Mouse (Mus musculus): ENCODE results near the gene Klk1b5. TPM values are rescaled to one million over a fixed set of nuclear protein-coding genes. Genes with fewer than 3 reads are reported as not detected.

Klk1b5 gene
- total and polyA plus RNA-seq, 2 experiments from 2014 or later: not detected

- no peaks in the 10 kb centered on the region for H3K27me3 ChIP-seq (ENCODE audit: insufficient read depth, low read length)
Measured at GRCm38 (mm10) chr7:44240712-44241111, 25.0 kb downstream of the Klk1b5 start.

GRCm38 (mm10) chr7:44241163-44241562, 25.4 kb downstream of the Klk1b5 start:
- Histone ChIP-seq H3K27me3 (ENCODE audit: insufficient read depth, low read length) (no peaks in the 10 kb centered on the region), H3K4me1 (ENCODE audit: insufficient read depth, low read length) (peaks cover 3% of the 10 kb centered on the region; the same call in 1 of the 2 replicates), H3K9me3 (ENCODE audit: low read length) (no peaks in the 10 kb centered on the region), H3K36me3 (ENCODE audit: insufficient read depth, low read length) (no peaks in the 10 kb centered on the region), H3K9ac (replicated peaks; ENCODE audit: low read length, poor library complexity, severe bottlenecking) (no peak overlapping the region), H3K27ac (ENCODE audit: low read depth, low read length) (no peak overlapping the region), H3K4me3 (ENCODE audit: low read depth, low read length) (no peak overlapping the region), H3K4me2 (ENCODE audit: low read depth, low read length, poor library complexity, severe bottlenecking) (no peak overlapping the region)
- TF ChIP-seq CTCF (IDR thresholded peaks at IDR 0.05): no peak
- no peak for DNase-seq (ENCODE audit: low spot score)
- no peak for ATAC-seq (ENCODE audit: low FRiP score)
- WGBS: 69% methylated on average over 2 of the region's 2 CpGs

More at GRCm38 (mm10) chr7:44240712-44241111, 25.0 kb downstream of the Klk1b5 start:
- Histone ChIP-seq H3K36me3 (ENCODE audit: insufficient read depth, low read length) (no peaks in the 10 kb centered on the region), H3K4me1 (ENCODE audit: insufficient read depth, low read length) (peaks cover 3% of the 10 kb centered on the region; the same call in 1 of the 2 replicates), H3K9ac (replicated peaks; ENCODE audit: low read length, poor library complexity, severe bottlenecking) (no peak overlapping the region), H3K4me3 (ENCODE audit: low read depth, low read length) (no peak overlapping the region), H3K4me2 (ENCODE audit: low read depth, low read length, poor library complexity, severe bottlenecking) (no peak overlapping the region), H3K27ac (ENCODE audit: low read depth, low read length) (no peak overlapping the region), H3K9me3 (ENCODE audit: low read length) (no peaks in the 10 kb centered on the region)
- ATAC-seq (ENCODE audit: low FRiP score) (no peak), DNase-seq (ENCODE audit: low spot score) (no peak)
- no peak for TF ChIP-seq CTCF (IDR thresholded peaks at IDR 0.05)
- WGBS: 68% methylated on average over 1 of the region's 1 CpGs

- no peak for ATAC-seq (ENCODE audit: low FRiP score)
- no peaks in the 10 kb centered on the region for H3K9me3 ChIP-seq (ENCODE audit: low read length)
- 43% methylated on average over 1 of the region's 1 CpGs for WGBS
Measured at GRCm38 (mm10) chr7:44244080-44244479, 28.3 kb downstream of the Klk1b5 start.

GRCm38 (mm10) chr7:44246055-44246983, 30.6 kb downstream of the Klk1b5 start, which contains the start of the genes 1700028J19Rik and 2410002F23Rik:
Gene 1700028J19Rik (minus strand): TSS chr7:44246695.
Gene 2410002F23Rik (plus strand): TSS chr7:44246722.
- DNase-seq (ENCODE audit: low spot score) (peak; percentile 97), ATAC-seq (ENCODE audit: low FRiP score) (peak; percentile 89)
- H3K27me3 ChIP-seq (ENCODE audit: insufficient read depth, low read length): no peaks in the 10 kb centered on the region
- peak within 1 kb of the TSS; percentile 100 for H3K9ac ChIP-seq (replicated peaks; ENCODE audit: low read length, poor library complexity, severe bottlenecking)
- H3K36me3 ChIP-seq (ENCODE audit: insufficient read depth, low read length): peaks cover 16% of the 10 kb centered on the region
- H3K4me1 ChIP-seq (ENCODE audit: insufficient read depth, low read length): peaks cover 7% of the 10 kb centered on the region; the same call in 1 of the 2 replicates
- H3K4me2 ChIP-seq (ENCODE audit: low read depth, low read length, poor library complexity, severe bottlenecking): peak within 1 kb of the TSS; percentile 86
- peak within 1 kb of the TSS; percentile 100 for H3K27ac ChIP-seq (ENCODE audit: low read depth, low read length)
- peak within 1 kb of the TSS; percentile 83 for H3K4me3 ChIP-seq (ENCODE audit: low read depth, low read length)
- H3K9me3 ChIP-seq (ENCODE audit: low read length): no peaks in the 10 kb centered on the region
- TF ChIP-seq CTCF (IDR thresholded peaks at IDR 0.05): no peak
- under 1% methylated on average over 61 of the region's 62 CpGs for WGBS

More at GRCm38 (mm10) chr7:44244080-44244479, 28.3 kb downstream of the Klk1b5 start:
- DNase-seq (ENCODE audit: low spot score): no peak
- no peak overlapping the region for H3K27ac ChIP-seq (ENCODE audit: low read depth, low read length)
- peaks cover 7% of the 10 kb centered on the region; the same call in 1 of the 2 replicates for H3K4me1 ChIP-seq (ENCODE audit: insufficient read depth, low read length)
- no peaks in the 10 kb centered on the region for H3K27me3 ChIP-seq (ENCODE audit: insufficient read depth, low read length)
- H3K36me3 ChIP-seq (ENCODE audit: insufficient read depth, low read length): peaks cover under 1% of the 10 kb centered on the region
- no peak overlapping the region for H3K9ac ChIP-seq (replicated peaks; ENCODE audit: low read length, poor library complexity, severe bottlenecking)
- H3K4me3 ChIP-seq (ENCODE audit: low read depth, low read length): no peak overlapping the region
- no peak for TF ChIP-seq CTCF (IDR thresholded peaks at IDR 0.05)
- H3K4me2 ChIP-seq (ENCODE audit: low read depth, low read length, poor library complexity, severe bottlenecking): no peak overlapping the region

- WGBS: under 1% methylated on average over 23 of the region's 23 CpGs
- peaks cover 7% of the 10 kb centered on the region; the same call in 1 of the 2 replicates for H3K4me1 ChIP-seq (ENCODE audit: insufficient read depth, low read length)
- DNase-seq (ENCODE audit: low spot score) (peak; percentile 69), ATAC-seq (ENCODE audit: low FRiP score) (peak; percentile 56)
- TF ChIP-seq CTCF (IDR thresholded peaks at IDR 0.05): no peak
- no peaks in the 10 kb centered on the region for H3K9me3 ChIP-seq (ENCODE audit: low read length)
- peak overlapping the region; percentile 100 for H3K27ac ChIP-seq (ENCODE audit: low read depth, low read length)
- H3K4me2 ChIP-seq (ENCODE audit: low read depth, low read length, poor library complexity, severe bottlenecking): peak overlapping the region; percentile 86
- peaks cover 16% of the 10 kb centered on the region for H3K36me3 ChIP-seq (ENCODE audit: insufficient read depth, low read length)
- H3K27me3 ChIP-seq (ENCODE audit: insufficient read depth, low read length): no peaks in the 10 kb centered on the region
- H3K9ac ChIP-seq (replicated peaks; ENCODE audit: low read length, poor library complexity, severe bottlenecking): peak overlapping the region; percentile 100
- H3K4me3 ChIP-seq (ENCODE audit: low read depth, low read length): peak overlapping the region; percentile 83
Measured at GRCm38 (mm10) chr7:44246984-44247470, 31.3 kb downstream of the Klk1b5 start.

Data from midbrain, postnatal 0 days (tissue).